Mouse (Mus musculus) limb, embryonic 10.5 days (tissue): ENCODE measurements around the gene Tmem117. TPM values are rescaled to one million over a fixed set of nuclear protein-coding genes. Genes with fewer than 3 reads are reported as not detected.

Experiments used
- DNase-seq: peaks from one replicate; pipeline ENCODE4 v3.0.0-alpha.2; 2017; ENCODE audit warnings: low spot score
- H3K27ac ChIP-seq: fragments of 300-500 bp; sonication (generic); 2 replicates; pipeline ENCODE4 v1.5.1; 2016; ENCODE audit warnings: mild to moderate bottlenecking
- H3K27me3 ChIP-seq: fragments of 300-500 bp; sonication (generic); 2 replicates; pipeline ENCODE4 v1.6.1; 2016; ENCODE audit warnings: low read depth, mild to moderate bottlenecking; ENCODE audit not compliant: poor library complexity, severe bottlenecking
- H3K36me3 ChIP-seq: fragments of 300-500 bp; sonication (generic); 2 replicates; pipeline ENCODE4 v1.6.1; 2016; ENCODE audit warnings: mild to moderate bottlenecking, moderate library complexity
- H3K4me1 ChIP-seq: fragments of 300-500 bp; sonication (generic); 2 replicates; pipeline ENCODE4 v1.6.1; 2016
- H3K4me3 ChIP-seq: fragments of 300-500 bp; sonication (generic); 2 replicates; pipeline ENCODE4 v1.5.1; 2016; ENCODE audit warnings: mild to moderate bottlenecking, moderate library complexity
- H3K9me3 ChIP-seq: fragments of 300-500 bp; sonication (generic); replicated peaks from 2 replicates; pipeline ENCODE4 v1.6.1; 2016; ENCODE audit warnings: mild to moderate bottlenecking
- WGBS: fragments of 180-500 bp; shearing (Covaris S2); methylation state at CpG from one replicate; pipeline ENCODE4 v1.1.7; 2016; 5-methylcytosine and 5-hydroxymethylcytosine counted together
- polyA plus RNA-seq: library from polyadenylated mRNA; unstranded; fragments of >200 nt; fragmentation: Nextera tagmentation; extraction: Ambion mirVana; gene quantifications from 2 replicates; pipeline ENCODE4 v1.2.1, GENCODE M21; 2016

Gene Tmem117
- polyA plus RNA-seq, 1 experiment from 2014 or later = 0.99 TPM

DNA sequence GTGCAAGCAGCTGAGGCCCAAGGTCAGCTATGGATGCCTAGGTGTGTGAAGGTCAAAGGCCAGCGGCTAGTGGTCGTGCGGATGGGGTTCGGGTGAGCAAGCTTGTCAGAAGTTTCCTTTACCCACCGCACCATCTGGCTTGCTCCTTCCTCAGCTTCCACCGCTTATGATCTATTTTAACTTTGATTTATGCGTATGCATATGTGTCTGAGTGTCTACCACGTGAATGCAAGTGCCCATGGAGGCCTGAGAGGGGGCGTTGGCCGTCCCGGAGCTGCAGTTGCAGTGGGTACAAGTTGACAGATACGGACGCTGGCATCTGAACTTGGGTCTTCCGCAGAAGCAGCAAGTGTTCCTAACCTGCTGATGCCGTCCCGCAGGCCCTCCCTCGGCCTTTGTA is 173.8 kb downstream of the Tmem117 start:
- WGBS = 73% methylated on average over 17 of the region's 17 CpGs
- no peaks in the 10 kb centered on the region for H3K36me3 ChIP-seq
- no peaks in the 10 kb centered on the region for H3K9me3 ChIP-seq
- H3K27me3 ChIP-seq = peaks cover 85% of the 10 kb centered on the region
- no peak overlapping the region for H3K27ac ChIP-seq
- DNase-seq = no peak
- H3K4me1 ChIP-seq = peaks cover 20% of the 10 kb centered on the region
- no peak overlapping the region for H3K4me3 ChIP-seq

GRCm38 (mm10) chr15:94803624-94804342 is 174.8 kb downstream of the Tmem117 start:
- Histone ChIP-seq H3K27ac (no peak overlapping the region), H3K27me3 (peaks cover 84% of the 10 kb centered on the region), H3K4me3 (no peak overlapping the region), H3K9me3 (no peaks in the 10 kb centered on the region), H3K36me3 (no peaks in the 10 kb centered on the region), H3K4me1 (peaks cover 17% of the 10 kb centered on the region)
- 25% methylated on average over 17 of the region's 17 CpGs for WGBS
- DNase-seq = peak; percentile 50

DNA sequence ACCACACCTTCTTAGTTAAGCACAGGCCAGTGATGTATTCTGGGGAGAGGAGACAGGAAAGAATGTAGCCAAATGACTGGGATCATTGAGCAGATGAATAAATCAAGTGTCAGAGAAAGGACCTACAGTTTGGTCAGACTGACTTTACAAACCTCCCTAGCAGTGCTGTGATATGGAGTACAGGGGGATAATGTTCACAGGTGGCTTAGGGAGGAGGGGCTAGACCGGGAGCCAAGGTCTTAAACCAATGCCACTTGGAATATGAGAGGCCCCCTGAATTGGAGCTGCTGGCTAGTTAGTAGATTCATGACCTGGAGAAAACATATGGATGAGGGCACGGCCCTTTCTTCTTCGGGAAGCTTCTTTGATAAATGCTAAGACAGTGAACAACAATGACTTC is 177.0 kb downstream of the Tmem117 start:
- no peak overlapping the region for H3K27ac ChIP-seq
- peaks cover 71% of the 10 kb centered on the region for H3K27me3 ChIP-seq
- DNase-seq = no peak
- H3K4me1 ChIP-seq = peaks cover 21% of the 10 kb centered on the region
- no peaks in the 10 kb centered on the region for H3K36me3 ChIP-seq
- WGBS = 77% methylated on average over 3 of the region's 3 CpGs
- no peaks in the 10 kb centered on the region for H3K9me3 ChIP-seq
- H3K4me3 ChIP-seq = no peak overlapping the region

- Histone ChIP-seq H3K36me3 (no peaks in the 10 kb centered on the region), H3K4me3 (no peak overlapping the region), H3K27me3 (peaks cover 25% of the 10 kb centered on the region), H3K9me3 (no peaks in the 10 kb centered on the region), H3K4me1 (peaks cover 9% of the 10 kb centered on the region), H3K27ac (no peak overlapping the region)
- 28% methylated on average over 5 of the region's 5 CpGs for WGBS
- no peak for DNase-seq
Observed at GRCm38 (mm10) chr15:94811550-94811949, 182.5 kb downstream of the Tmem117 start.

GRCm38 (mm10) chr15:94814213-94815100 is 185.4 kb downstream of the Tmem117 start:
- peaks cover 9% of the 10 kb centered on the region for H3K4me1 ChIP-seq

GRCm38 (mm10) chr15:94835634-94836033 is 206.6 kb downstream of the Tmem117 start:
- WGBS = 91% methylated on average over 3 of the region's 3 CpGs
- Histone ChIP-seq H3K27me3 (no peaks in the 10 kb centered on the region), H3K9me3 (no peaks in the 10 kb centered on the region), H3K36me3 (no peaks in the 10 kb centered on the region), H3K4me1 (no peaks in the 10 kb centered on the region), H3K4me3 (no peak overlapping the region), H3K27ac (no peak overlapping the region)
- DNase-seq = no peak

More at GRCm38 (mm10) chr15:94814213-94815100, 185.4 kb downstream of the Tmem117 start:
- Histone ChIP-seq H3K4me3 (no peak overlapping the region), H3K27ac (no peak overlapping the region), H3K9me3 (no peaks in the 10 kb centered on the region), H3K27me3 (peaks cover 7% of the 10 kb centered on the region; the same call in 1 of the 2 replicates), H3K36me3 (no peaks in the 10 kb centered on the region)
- no peak for DNase-seq
- 91% methylated on average over 15 of the region's 15 CpGs for WGBS

DNA sequence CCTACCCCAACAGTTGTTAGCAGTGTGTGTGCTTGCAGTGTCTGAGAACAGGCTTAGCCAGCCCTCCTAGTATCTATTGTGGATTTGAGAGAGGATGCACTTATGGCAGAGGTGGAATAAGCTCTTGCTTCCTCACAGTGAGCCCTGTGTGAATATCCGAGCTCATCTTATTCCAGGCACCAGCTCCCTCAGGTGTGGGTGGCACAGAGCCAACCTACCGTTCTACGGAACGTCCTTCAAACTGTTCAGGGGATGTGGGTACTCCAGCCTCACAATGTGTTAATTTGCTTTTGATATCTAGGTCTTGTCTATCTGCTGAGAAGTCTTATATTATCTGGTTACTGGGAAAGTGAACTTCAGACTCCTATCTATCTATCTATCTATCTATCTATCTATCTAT is 209.6 kb downstream of the Tmem117 start:
- 90% methylated on average over 4 of the region's 4 CpGs for WGBS
- Histone ChIP-seq H3K27ac (no peak overlapping the region), H3K27me3 (no peaks in the 10 kb centered on the region), H3K36me3 (no peaks in the 10 kb centered on the region), H3K9me3 (no peaks in the 10 kb centered on the region), H3K4me3 (no peak overlapping the region), H3K4me1 (no peaks in the 10 kb centered on the region)
- DNase-seq = no peak

- H3K9me3 ChIP-seq = no peaks in the 10 kb centered on the region
- no peak overlapping the region for H3K4me3 ChIP-seq
- H3K4me1 ChIP-seq = no peaks in the 10 kb centered on the region
- WGBS = 86% methylated on average over 2 of the region's 2 CpGs
- no peaks in the 10 kb centered on the region for H3K36me3 ChIP-seq
- H3K27me3 ChIP-seq = no peaks in the 10 kb centered on the region
- DNase-seq = no peak
- H3K27ac ChIP-seq = no peak overlapping the region
Observed at GRCm38 (mm10) chr15:94847501-94847900, 218.5 kb downstream of the Tmem117 start.

GRCm38 (mm10) chr15:94859641-94860040 is 230.6 kb downstream of the Tmem117 start:
- peaks cover 9% of the 10 kb centered on the region; the same call in 1 of the 2 replicates for H3K27me3 ChIP-seq
- peaks cover 12% of the 10 kb centered on the region; the same call in 1 of the 2 replicates for H3K4me1 ChIP-seq
- 67% methylated on average over 6 of the region's 6 CpGs for WGBS
- no peak overlapping the region for H3K4me3 ChIP-seq
- H3K9me3 ChIP-seq = no peaks in the 10 kb centered on the region
- H3K27ac ChIP-seq = no peak overlapping the region
- DNase-seq = no peak
- no peaks in the 10 kb centered on the region for H3K36me3 ChIP-seq

DNA sequence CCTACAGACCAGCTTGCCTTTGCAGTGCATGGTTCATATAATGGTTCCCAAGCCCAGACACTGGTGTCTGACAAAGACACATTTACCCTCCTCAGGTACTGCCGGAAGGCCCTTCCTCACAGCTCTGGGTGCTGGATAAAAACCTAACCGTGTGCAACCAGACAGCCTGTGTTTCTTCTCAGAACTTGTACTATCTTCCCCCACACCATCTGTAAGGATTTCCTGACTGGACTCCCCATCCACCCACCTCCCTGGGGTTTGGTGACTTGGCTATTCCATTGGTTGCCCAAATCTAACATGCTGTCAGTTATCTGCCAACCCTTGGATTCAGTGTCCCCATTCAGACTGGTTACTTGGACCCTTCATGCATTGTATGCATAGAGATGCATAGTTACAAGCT is 232.1 kb downstream of the Tmem117 start:
- Histone ChIP-seq H3K4me1 (peaks cover 12% of the 10 kb centered on the region; the same call in 1 of the 2 replicates), H3K4me3 (no peak overlapping the region), H3K27me3 (no peaks in the 10 kb centered on the region), H3K27ac (no peak overlapping the region), H3K36me3 (no peaks in the 10 kb centered on the region), H3K9me3 (no peaks in the 10 kb centered on the region)
- 93% methylated on average over 2 of the region's 2 CpGs for WGBS
- no peak for DNase-seq

DNA sequence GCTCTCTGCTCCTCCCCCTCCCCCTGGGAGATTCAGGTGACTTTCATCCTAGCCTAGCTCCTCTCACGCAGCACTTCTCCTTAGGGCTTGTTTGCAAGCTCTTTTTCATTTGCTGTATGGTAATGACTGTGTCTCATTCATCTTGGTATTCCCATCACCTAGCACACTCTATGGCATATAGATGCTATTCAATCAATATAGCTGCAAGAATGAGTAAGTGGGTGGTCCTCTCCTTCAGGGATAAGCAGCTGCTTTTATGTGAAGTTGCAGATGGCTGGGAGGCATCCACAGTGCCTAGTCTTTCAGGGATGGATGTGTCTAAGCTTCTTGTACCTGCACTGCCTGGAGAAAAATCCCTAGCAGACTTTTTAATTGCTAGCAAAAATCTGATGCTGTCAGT is 235.1 kb downstream of the Tmem117 start:
- H3K27me3 ChIP-seq = no peaks in the 10 kb centered on the region
- no peak overlapping the region for H3K4me3 ChIP-seq
- H3K9me3 ChIP-seq = no peaks in the 10 kb centered on the region
- H3K27ac ChIP-seq = no peak overlapping the region
- no peak for DNase-seq
- H3K36me3 ChIP-seq = no peaks in the 10 kb centered on the region
- peaks cover 8% of the 10 kb centered on the region; the same call in 1 of the 2 replicates for H3K4me1 ChIP-seq
- WGBS = 57% methylated on average over 1 of the region's 1 CpGs

DNA sequence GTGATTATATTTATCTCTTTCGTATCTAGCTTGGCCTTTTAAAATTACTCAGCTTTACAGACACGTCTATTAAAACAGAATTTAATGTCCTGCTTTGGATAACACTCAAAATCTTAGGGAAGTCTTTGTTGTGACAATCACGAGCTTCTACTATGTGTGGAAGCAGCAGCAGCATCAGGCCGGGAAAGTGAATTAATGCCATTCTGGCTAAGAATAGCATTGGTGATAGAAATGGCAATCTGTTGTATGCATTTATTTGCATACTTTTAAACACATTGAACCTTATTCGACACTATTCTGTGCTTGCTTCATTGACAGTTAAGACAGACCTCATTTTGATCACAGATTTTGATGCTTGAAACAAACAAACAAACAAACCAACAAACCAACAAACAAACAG is 239.3 kb downstream of the Tmem117 start:
- H3K36me3 ChIP-seq = no peaks in the 10 kb centered on the region
- no peaks in the 10 kb centered on the region for H3K9me3 ChIP-seq
- no peaks in the 10 kb centered on the region for H3K27me3 ChIP-seq
- 87% methylated on average over 5 of the region's 5 CpGs for WGBS
- H3K4me3 ChIP-seq = no peak overlapping the region
- DNase-seq = no peak
- H3K4me1 ChIP-seq = no peaks in the 10 kb centered on the region
- no peak overlapping the region for H3K27ac ChIP-seq

- no peak for DNase-seq
- Histone ChIP-seq H3K9me3 (no peaks in the 10 kb centered on the region), H3K27me3 (no peaks in the 10 kb centered on the region), H3K27ac (no peak overlapping the region), H3K4me1 (peaks cover 5% of the 10 kb centered on the region; the same call in 1 of the 2 replicates), H3K36me3 (no peaks in the 10 kb centered on the region), H3K4me3 (no peak overlapping the region)
- 77% methylated on average over 4 of the region's 4 CpGs for WGBS
Observed at GRCm38 (mm10) chr15:94885026-94885425, 256.0 kb downstream of the Tmem117 start.
